Mouse (Mus musculus): ENCODE results near the gene Tgfbrap1. TPM values are rescaled to one million over a fixed set of nuclear protein-coding genes. Genes with fewer than 3 reads are reported as not detected.
"Not testable (repeated sequence)": the region's sequence is repeated elsewhere in the genome, so short reads cannot be mapped to it uniquely, and the experiment has no call there.

The Tgfbrap1 gene
- polyA plus RNA-seq, 1 experiment from 2014 or later: 19.5 TPM

GRCm38 (mm10) chr1:43138268-43138812 lies 39.9 kb upstream of the Tgfbrap1 start:
- H3K36me3 ChIP-seq (replicated peaks; ENCODE audit: control insufficient read depth, insufficient read depth): no peaks in the 10 kb centered on the region
- 67% methylated on average over 15 of the region's 15 CpGs for whole genome bisulfite sequencing
- ATAC-seq (ENCODE audit: low FRiP score) (no peak), DNase-seq (ENCODE audit: low spot score) (no peak)
- no peak overlapping the region for H3K4me2 ChIP-seq (replicated peaks)
- no peaks in the 10 kb centered on the region for H3K9me3 ChIP-seq (ENCODE audit: control insufficient read depth, low read length)
- no peak overlapping the region for H3K9ac ChIP-seq
- H3K27me3 ChIP-seq (ENCODE audit: control insufficient read depth, insufficient read depth, low read length): no peaks in the 10 kb centered on the region
- no peak overlapping the region for H3K4me3 ChIP-seq (replicated peaks; ENCODE audit: low read length)
- no peak overlapping the region for H3K27ac ChIP-seq
- H3K4me1 ChIP-seq (replicated peaks; ENCODE audit: control insufficient read depth, insufficient read depth, low read length): no peaks in the 10 kb centered on the region

- no peaks in the 10 kb centered on the region for H3K4me1 ChIP-seq (replicated peaks; ENCODE audit: control insufficient read depth, insufficient read depth, low read length)
- H3K27ac ChIP-seq: no peak overlapping the region
- ATAC-seq (ENCODE audit: low FRiP score) (no peak), DNase-seq (ENCODE audit: low spot score) (no peak)
- H3K4me3 ChIP-seq (replicated peaks; ENCODE audit: low read length): no peak overlapping the region
- H3K36me3 ChIP-seq (replicated peaks; ENCODE audit: control insufficient read depth, insufficient read depth): no peaks in the 10 kb centered on the region
- 88% methylated on average over 5 of the region's 5 CpGs for WGBS
- H3K9me3 ChIP-seq (ENCODE audit: control insufficient read depth, low read length): no peaks in the 10 kb centered on the region
- no peak overlapping the region for H3K9ac ChIP-seq
- no peak overlapping the region for H3K4me2 ChIP-seq (replicated peaks)
- no peaks in the 10 kb centered on the region for H3K27me3 ChIP-seq (ENCODE audit: control insufficient read depth, insufficient read depth, low read length)
Observed at GRCm38 (mm10) chr1:43137334-43137733, 38.9 kb upstream of the Tgfbrap1 start.

GRCm38 (mm10) chr1:43136488-43137029 lies 38.1 kb upstream of the Tgfbrap1 start:
- not testable (repeated sequence) for H3K9ac ChIP-seq; H3K4me1 ChIP-seq (replicated peaks; ENCODE audit: control insufficient read depth, insufficient read depth, low read length); ATAC-seq (ENCODE audit: low FRiP score); H3K4me2 ChIP-seq (replicated peaks); DNase-seq (ENCODE audit: low spot score); H3K36me3 ChIP-seq (replicated peaks; ENCODE audit: control insufficient read depth, insufficient read depth); H3K4me3 ChIP-seq (replicated peaks; ENCODE audit: low read length); H3K9me3 ChIP-seq (ENCODE audit: control insufficient read depth, low read length); H3K27ac ChIP-seq; H3K27me3 ChIP-seq (ENCODE audit: control insufficient read depth, insufficient read depth, low read length)
- WGBS: 88% methylated on average over 2 of the region's 2 CpGs

- DNase-seq (ENCODE audit: low spot score) (no peak), ATAC-seq (ENCODE audit: low FRiP score) (no peak)
- Histone ChIP-seq H3K9me3 (ENCODE audit: control insufficient read depth, low read length) (no peaks in the 10 kb centered on the region), H3K27me3 (ENCODE audit: control insufficient read depth, insufficient read depth, low read length) (no peaks in the 10 kb centered on the region), H3K4me2 (replicated peaks) (no peak overlapping the region), H3K36me3 (replicated peaks; ENCODE audit: control insufficient read depth, insufficient read depth) (0 out of 2 replicates have a peak, but pooled peaks cover 6% of the 10 kb centered on the region), H3K27ac (no peak overlapping the region), H3K9ac (no peak overlapping the region), H3K4me1 (replicated peaks; ENCODE audit: control insufficient read depth, insufficient read depth, low read length) (no peaks in the 10 kb centered on the region), H3K4me3 (replicated peaks; ENCODE audit: low read length) (no peak overlapping the region)
- 92% methylated on average over 9 of the region's 9 CpGs for WGBS
Observed at GRCm38 (mm10) chr1:43131591-43131990, 33.2 kb upstream of the Tgfbrap1 start.

GRCm38 (mm10) chr1:43130219-43130981 lies 32.0 kb upstream of the Tgfbrap1 start:
- WGBS: 83% methylated on average over 5 of the region's 5 CpGs
- no peaks in the 10 kb centered on the region for H3K9me3 ChIP-seq (ENCODE audit: control insufficient read depth, low read length)
- H3K36me3 ChIP-seq (replicated peaks; ENCODE audit: control insufficient read depth, insufficient read depth): 0 out of 2 replicates have a peak, but pooled peaks cover 6% of the 10 kb centered on the region
- no peak overlapping the region for H3K4me2 ChIP-seq (replicated peaks)
- H3K9ac ChIP-seq: no peak overlapping the region
- H3K4me3 ChIP-seq (replicated peaks; ENCODE audit: low read length): no peak overlapping the region
- no peak overlapping the region for H3K27ac ChIP-seq
- ATAC-seq (ENCODE audit: low FRiP score): no peak
- no peaks in the 10 kb centered on the region for H3K4me1 ChIP-seq (replicated peaks; ENCODE audit: control insufficient read depth, insufficient read depth, low read length)
- no peaks in the 10 kb centered on the region for H3K27me3 ChIP-seq (ENCODE audit: control insufficient read depth, insufficient read depth, low read length)
- no peak for DNase-seq (ENCODE audit: low spot score)

GRCm38 (mm10) chr1:43127820-43128610 lies 29.6 kb upstream of the Tgfbrap1 start:
- Histone ChIP-seq H3K4me3 (replicated peaks; ENCODE audit: low read length) (no peak overlapping the region), H3K4me2 (replicated peaks) (no peak overlapping the region), H3K36me3 (replicated peaks; ENCODE audit: control insufficient read depth, insufficient read depth) (0 out of 2 replicates have a peak, but pooled peaks cover 6% of the 10 kb centered on the region), H3K27me3 (ENCODE audit: control insufficient read depth, insufficient read depth, low read length) (no peaks in the 10 kb centered on the region), H3K9ac (no peak overlapping the region), H3K4me1 (replicated peaks; ENCODE audit: control insufficient read depth, insufficient read depth, low read length) (no peaks in the 10 kb centered on the region), H3K9me3 (ENCODE audit: control insufficient read depth, low read length) (no peaks in the 10 kb centered on the region), H3K27ac (no peak overlapping the region)
- no peak for ATAC-seq (ENCODE audit: low FRiP score)
- 79% methylated on average over 8 of the region's 8 CpGs for WGBS
- DNase-seq (ENCODE audit: low spot score): no peak

- Histone ChIP-seq H3K4me1 (replicated peaks; ENCODE audit: control insufficient read depth, insufficient read depth, low read length) (no peaks in the 10 kb centered on the region), H3K9me3 (ENCODE audit: control insufficient read depth, low read length) (no peaks in the 10 kb centered on the region), H3K4me3 (replicated peaks; ENCODE audit: low read length) (no peak overlapping the region), H3K27me3 (ENCODE audit: control insufficient read depth, insufficient read depth, low read length) (no peaks in the 10 kb centered on the region), H3K27ac (no peak overlapping the region), H3K9ac (no peak overlapping the region), H3K36me3 (replicated peaks; ENCODE audit: control insufficient read depth, insufficient read depth) (0 out of 2 replicates have a peak, but pooled peaks cover 6% of the 10 kb centered on the region), H3K4me2 (replicated peaks) (no peak overlapping the region)
- DNase-seq (ENCODE audit: low spot score): no peak
- ATAC-seq (ENCODE audit: low FRiP score): no peak
Observed at GRCm38 (mm10) chr1:43127196-43127595, 28.8 kb upstream of the Tgfbrap1 start.

GRCm38 (mm10) chr1:43124726-43125125 lies 26.3 kb upstream of the Tgfbrap1 start:
- Histone ChIP-seq H3K9me3 (ENCODE audit: control insufficient read depth, low read length) (no peaks in the 10 kb centered on the region), H3K36me3 (replicated peaks; ENCODE audit: control insufficient read depth, insufficient read depth) (0 out of 2 replicates have a peak, but pooled peaks cover 6% of the 10 kb centered on the region), H3K4me1 (replicated peaks; ENCODE audit: control insufficient read depth, insufficient read depth, low read length) (no peaks in the 10 kb centered on the region), H3K4me2 (replicated peaks) (no peak overlapping the region), H3K27ac (no peak overlapping the region), H3K27me3 (ENCODE audit: control insufficient read depth, insufficient read depth, low read length) (no peaks in the 10 kb centered on the region), H3K4me3 (replicated peaks; ENCODE audit: low read length) (no peak overlapping the region), H3K9ac (no peak overlapping the region)
- DNase-seq (ENCODE audit: low spot score) (no peak), ATAC-seq (ENCODE audit: low FRiP score) (no peak)
- WGBS: 87% methylated on average over 4 of the region's 4 CpGs

- DNase-seq (ENCODE audit: low spot score): no peak
- Histone ChIP-seq H3K27ac (no peak overlapping the region), H3K4me2 (replicated peaks) (no peak overlapping the region), H3K4me1 (replicated peaks; ENCODE audit: control insufficient read depth, insufficient read depth, low read length) (no peaks in the 10 kb centered on the region), H3K27me3 (ENCODE audit: control insufficient read depth, insufficient read depth, low read length) (no peaks in the 10 kb centered on the region), H3K36me3 (replicated peaks; ENCODE audit: control insufficient read depth, insufficient read depth) (peaks cover 14% of the 10 kb centered on the region), H3K9me3 (ENCODE audit: control insufficient read depth, low read length) (no peaks in the 10 kb centered on the region), H3K9ac (no peak overlapping the region), H3K4me3 (replicated peaks; ENCODE audit: low read length) (no peak overlapping the region)
- ATAC-seq (ENCODE audit: low FRiP score): no peak
- WGBS: 95% methylated on average over 2 of the region's 2 CpGs
Observed at GRCm38 (mm10) chr1:43122616-43123015, 24.2 kb upstream of the Tgfbrap1 start.

Data from hindbrain, embryonic 14.5 days (tissue).